Mouse (Mus musculus) heart, postnatal 4 days (tissue): ENCODE results near the gene Napsa. TPM values are rescaled to one million over a fixed set of nuclear protein-coding genes. Genes with fewer than 3 reads are reported as not detected.
A peak's percentile ranks its signal among the peaks of the same experiment; 100 is the strongest.

ENCODE experiments used
- DNase-seq: peaks from one replicate; pipeline ENCODE4 v3.0.0; 2021
- total RNA-seq, 2 experiments: library from RNA; stranded (reverse); gene quantifications; 2 replicates each; pipeline ENCODE4 v1.2.3; 2021

The Napsa gene
- total RNA-seq, 2 experiments from 2014 or later: 0.50 to 0.59 TPM

DNA sequence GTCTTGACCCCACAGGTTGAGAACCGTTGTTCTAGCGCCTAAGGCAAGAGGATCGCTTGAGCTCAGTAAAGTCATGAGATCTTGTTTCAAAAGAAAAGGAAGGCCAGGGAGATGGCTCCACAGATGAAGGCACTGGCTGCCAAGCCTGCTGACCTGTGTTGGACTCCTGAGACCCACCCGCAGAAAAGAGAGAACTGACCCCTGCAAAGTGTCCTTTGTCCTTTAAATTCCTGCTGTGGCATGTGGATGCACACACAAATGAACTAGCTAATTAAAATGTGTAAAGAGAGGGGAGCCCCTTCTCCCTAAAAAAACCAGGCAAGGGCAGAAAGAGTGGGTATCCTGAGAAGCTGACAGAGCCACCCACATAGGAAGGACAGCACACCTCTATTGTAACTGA is 369 bp upstream of the Napsa start:
- DNase-seq: no peak

GRCm38 (mm10) chr7:44572956-44573484 is 840 bp downstream of the Napsa start:
- no peak for DNase-seq

GRCm38 (mm10) chr7:44576333-44576844 is 4.2 kb downstream of the Napsa start:
- DNase-seq: no peak

- DNase-seq: no peak
Measured at GRCm38 (mm10) chr7:44581637-44582036, 9.5 kb downstream of the Napsa start.

DNA sequence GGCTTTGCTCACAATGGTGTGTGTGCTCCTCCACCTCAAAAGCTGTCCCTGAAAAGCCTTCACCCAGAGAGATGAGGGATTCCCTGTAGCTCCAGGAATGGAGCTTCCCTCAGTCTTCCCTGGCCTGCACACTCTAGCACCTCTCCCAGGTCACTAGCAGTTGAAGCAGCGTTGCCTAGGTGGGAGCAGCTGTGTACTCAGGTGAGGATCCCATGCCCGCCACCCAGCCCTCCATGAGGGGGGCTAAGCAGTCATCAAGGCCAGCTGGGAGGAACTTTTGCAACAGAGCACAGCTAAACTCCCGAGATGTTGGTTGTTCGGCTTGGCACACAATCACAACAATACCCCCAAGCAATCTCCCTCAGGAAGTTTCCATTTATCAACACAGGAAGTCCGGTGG is 10.5 kb downstream of the Napsa start:
- no peak for DNase-seq

- no peak for DNase-seq
Measured at GRCm38 (mm10) chr7:44583146-44583545, 11.0 kb downstream of the Napsa start.

GRCm38 (mm10) chr7:44584265-44584804 is 12.2 kb downstream of the Napsa start:
- no peak for DNase-seq

DNA sequence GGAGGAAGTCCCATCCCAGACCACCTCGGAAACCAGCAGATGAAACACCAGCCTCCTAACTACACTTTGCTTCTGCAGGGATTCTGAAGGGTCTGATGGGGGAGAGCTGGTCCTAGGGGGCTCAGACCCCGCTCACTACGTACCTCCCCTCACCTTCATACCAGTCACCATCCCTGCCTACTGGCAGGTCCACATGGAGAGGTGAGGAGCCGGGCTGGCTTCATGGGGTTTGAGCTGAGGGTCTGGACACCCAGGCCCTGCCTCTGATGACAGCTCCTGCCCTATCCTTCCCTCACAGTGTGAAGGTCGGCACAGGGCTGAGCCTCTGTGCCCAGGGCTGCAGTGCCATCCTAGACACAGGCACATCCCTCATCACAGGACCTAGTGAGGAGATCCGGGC is 12.7 kb downstream of the Napsa start:
- DNase-seq: no peak

DNA sequence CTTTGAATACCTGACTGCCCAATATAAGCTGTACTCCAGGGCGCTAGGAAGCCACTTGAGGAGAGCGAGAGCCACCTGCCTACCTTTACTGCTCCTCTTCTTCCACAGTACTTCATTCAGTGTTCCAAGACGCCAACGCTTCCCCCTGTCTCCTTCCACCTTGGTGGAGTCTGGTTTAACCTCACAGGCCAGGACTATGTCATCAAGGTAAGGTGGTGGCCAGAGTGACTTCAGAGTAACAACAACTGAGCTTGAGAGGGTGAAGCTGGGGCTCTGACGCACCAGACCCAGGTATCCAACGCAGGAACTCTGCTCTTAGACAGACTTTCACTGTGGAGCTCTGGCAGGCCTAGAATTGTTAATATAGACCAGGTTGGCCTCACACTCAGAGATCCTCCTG is 13.4 kb downstream of the Napsa start:
- DNase-seq: no peak

- DNase-seq: no peak
Measured at GRCm38 (mm10) chr7:44586518-44586917, 14.3 kb downstream of the Napsa start.

- peak; percentile 52 for DNase-seq
Measured at GRCm38 (mm10) chr7:44586930-44587329, 14.8 kb downstream of the Napsa start.

- no peak for DNase-seq
Measured at GRCm38 (mm10) chr7:44587676-44588075, 15.5 kb downstream of the Napsa start.

DNA sequence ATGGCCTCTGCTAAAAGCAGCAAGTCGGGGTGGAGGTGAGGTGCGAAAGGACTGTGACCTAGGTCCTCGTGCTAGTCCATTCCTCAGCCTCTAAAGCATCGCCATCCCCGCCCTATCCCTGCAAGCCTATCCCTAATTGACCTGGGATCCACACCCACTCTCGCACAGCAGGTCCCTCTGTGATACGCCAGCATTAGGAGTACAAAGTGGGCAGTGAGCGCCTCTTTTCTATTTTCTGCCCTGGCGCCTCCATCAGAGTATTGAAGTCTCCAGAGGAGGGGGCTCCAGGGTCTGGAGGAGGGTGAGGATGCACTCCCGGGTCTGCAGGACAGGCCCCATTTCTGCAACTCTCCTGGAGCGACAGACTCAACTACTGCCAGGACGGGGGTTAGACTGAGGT is 16.2 kb downstream of the Napsa start:
- DNase-seq: no peak

- peak; percentile 61 for DNase-seq
Measured at GRCm38 (mm10) chr7:44589149-44589548, 17.0 kb downstream of the Napsa start.

- no peak for DNase-seq
Measured at GRCm38 (mm10) chr7:44589946-44590345, 17.8 kb downstream of the Napsa start.

DNA sequence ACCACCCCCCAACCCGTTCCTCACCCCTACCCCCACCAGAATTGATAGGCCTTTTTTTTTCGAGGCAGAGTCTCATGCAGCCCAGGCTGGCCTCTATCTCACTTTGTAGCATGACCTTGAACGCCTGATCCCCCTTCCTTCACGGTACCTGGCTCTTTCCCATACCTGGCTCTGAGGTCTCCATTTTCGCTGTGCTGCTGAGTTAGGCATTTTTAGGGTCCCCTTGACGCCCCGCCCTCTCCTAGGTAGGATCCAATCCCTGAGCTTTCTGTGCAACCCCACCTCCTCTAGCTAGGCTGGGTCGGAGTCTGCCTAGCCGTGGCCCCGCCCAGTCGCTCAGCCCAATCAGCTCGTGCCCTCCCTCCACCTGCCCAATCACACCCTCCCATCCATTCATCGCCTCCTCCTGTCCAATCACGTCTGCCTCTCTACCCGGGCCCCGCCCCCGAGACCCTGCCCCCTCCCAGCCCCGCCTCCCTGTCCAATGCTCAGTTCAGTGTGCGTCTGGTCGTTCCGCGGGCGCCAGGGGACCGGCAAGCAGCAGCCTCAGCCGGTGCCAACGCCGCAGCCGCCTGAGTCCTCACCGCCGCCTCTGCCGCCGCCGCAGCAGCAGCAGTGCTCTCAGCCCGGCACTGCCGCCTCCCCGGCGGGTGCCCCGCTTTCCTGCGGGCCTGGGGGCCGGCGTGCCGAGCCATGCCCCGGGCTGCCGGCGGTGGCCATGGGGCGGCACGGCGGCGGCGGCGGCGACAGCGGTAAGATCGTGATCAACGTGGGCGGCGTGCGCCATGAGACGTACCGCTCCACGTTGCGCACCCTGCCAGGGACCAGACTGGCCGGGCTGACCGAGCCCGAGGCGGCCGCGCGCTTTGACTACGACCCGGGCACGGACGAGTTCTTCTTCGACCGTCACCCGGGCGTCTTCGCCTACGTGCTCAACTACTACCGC is 18.5 kb downstream of the Napsa start, which contains the start of gene Kcnc3:
Gene Kcnc3 (plus strand): TSS at position 263 of the 946 bp plus-strand sequence.
- peak; percentile 83 for DNase-seq

- no peak for DNase-seq
Measured at GRCm38 (mm10) chr7:44591348-44592116, 19.4 kb downstream of the Napsa start.

DNA sequence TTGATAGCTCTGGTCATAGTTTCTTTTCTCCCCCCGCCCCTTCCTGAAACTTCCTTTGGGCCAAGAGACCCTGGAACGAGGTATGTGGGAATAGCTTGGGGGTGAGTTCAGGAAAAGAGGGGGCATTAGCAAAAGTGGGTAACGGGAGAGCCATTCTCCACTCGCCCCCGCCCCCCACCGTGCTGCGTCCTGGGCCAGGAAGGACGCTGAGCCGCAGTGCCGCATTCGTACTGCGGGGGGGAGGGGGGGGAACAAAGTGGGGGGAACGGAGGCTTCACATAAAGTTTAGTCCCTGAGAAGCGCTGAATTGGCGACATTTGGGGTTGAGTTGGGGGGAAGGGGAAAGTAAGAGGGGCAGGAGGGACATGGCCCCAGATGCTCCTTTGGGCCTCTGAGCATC is 20.9 kb downstream of the Napsa start:
- no peak for DNase-seq

DNA sequence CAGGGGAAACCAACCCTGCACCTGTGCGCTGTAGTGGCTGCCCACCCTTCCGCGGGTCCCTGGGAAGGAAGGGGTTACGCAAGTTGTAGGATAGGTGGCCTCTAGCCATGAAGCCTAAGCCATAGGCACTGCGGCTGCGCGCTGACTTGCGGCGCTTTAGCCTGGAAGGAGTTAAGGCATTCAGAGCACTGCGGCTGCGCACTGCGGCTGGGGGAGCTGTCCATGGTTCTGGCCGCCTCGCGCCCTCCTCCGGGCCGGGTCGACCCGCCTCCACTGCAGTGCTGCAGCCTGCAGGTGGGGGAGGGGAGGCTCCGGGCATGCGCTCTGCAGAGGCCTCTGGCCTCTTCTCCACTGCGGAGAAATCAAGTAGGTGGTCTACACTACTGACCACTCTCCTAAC is 21.6 kb downstream of the Napsa start:
- DNase-seq: peak; percentile 93

GRCm38 (mm10) chr7:44594291-44594690 is 22.1 kb downstream of the Napsa start:
- DNase-seq: no peak

DNA sequence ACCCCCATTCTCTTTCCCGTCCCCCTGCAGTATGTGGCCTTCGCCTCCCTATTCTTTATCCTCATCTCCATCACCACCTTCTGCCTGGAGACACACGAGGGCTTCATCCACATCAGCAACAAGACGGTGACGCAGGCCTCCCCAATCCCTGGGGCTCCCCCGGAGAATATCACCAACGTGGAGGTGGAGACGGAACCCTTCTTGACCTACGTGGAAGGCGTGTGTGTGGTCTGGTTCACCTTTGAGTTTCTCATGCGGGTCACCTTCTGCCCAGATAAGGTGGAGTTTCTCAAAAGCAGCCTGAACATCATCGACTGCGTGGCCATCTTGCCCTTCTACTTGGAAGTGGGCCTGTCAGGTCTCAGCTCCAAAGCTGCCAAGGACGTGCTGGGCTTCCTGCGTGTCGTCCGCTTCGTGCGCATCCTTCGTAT is 23.0 kb downstream of the Napsa start:
- DNase-seq: no peak

- no peak for DNase-seq
Measured at GRCm38 (mm10) chr7:44596051-44596450, 23.9 kb downstream of the Napsa start.
